In genomic region chrX:160137861-160138717, GRCm38 (mm10) we compare ENCODE assay signal across 8 mouse cellular contexts. TPM values are rescaled to one million over a fixed set of nuclear protein-coding genes. Genes with fewer than 3 reads are reported as not detected.
DNase-seq lines count a peak whose midpoint lies in the region; ATAC-seq and TF ChIP-seq lines count a peak whose summit lies in the region.

Gene Pdha1 (minus strand): TSS chrX:160138413.

- no peaks in the 10 kb centered on the region for H3K9me3 ChIP-seq in G1E (replicated peaks)
- no peaks in the 10 kb centered on the region for H3K9me3 ChIP-seq in forebrain, postnatal 0 days (ENCODE audit: low read length)
- H3K9me3 ChIP-seq in lung, embryonic 16.5 days (ENCODE audit: control insufficient read depth, low read length): no peaks in the 10 kb centered on the region

- 21% methylated on average over 64 of the region's 67 CpGs for WGBS in forebrain, postnatal 0 days
- WGBS in lung, embryonic 16.5 days: 16% methylated on average over 53 of the region's 67 CpGs

- peaks cover 10% of the 10 kb centered on the region for H3K36me3 ChIP-seq in G1E (replicated peaks)
- no peaks in the 10 kb centered on the region for H3K36me3 ChIP-seq in forebrain, postnatal 0 days (ENCODE audit: insufficient read depth)
- H3K36me3 ChIP-seq in lung, embryonic 16.5 days (ENCODE audit: control insufficient read depth, insufficient read depth, low read length): no peaks in the 10 kb centered on the region

- H3K4me1 ChIP-seq in G1E (ENCODE audit: insufficient read depth, low read depth, low read length): peaks cover 5% of the 10 kb centered on the region; the same call in 1 of the 2 replicates
- H3K4me1 ChIP-seq in forebrain, postnatal 0 days (ENCODE audit: insufficient read depth): no peaks in the 10 kb centered on the region; the same call in 1 of the 2 replicates
- peaks cover 3% of the 10 kb centered on the region; the same call in 1 of the 2 replicates for H3K4me1 ChIP-seq in lung, embryonic 16.5 days (replicated peaks; ENCODE audit: control insufficient read depth, insufficient read depth, low read length)

- peak within 1 kb of the TSS; percentile 79 for H3K27ac ChIP-seq in forebrain, postnatal 0 days (ENCODE audit: low read depth, low read length)
- H3K27ac ChIP-seq in lung, embryonic 16.5 days (ENCODE audit: low read length): peak within 1 kb of the TSS; percentile 97

- DNase-seq in G1E (ENCODE audit: low spot score): peak; percentile 77
- peak; percentile 82 to 85 for DNase-seq in cerebellum, adult 18-20 months
- peak; percentile 92 for DNase-seq in forebrain, postnatal 0 days
- peak; percentile 88 for DNase-seq in heart, postnatal 4 days
- peak; percentile 39 for DNase-seq in layer of hippocampus, adult 9-10 months (ENCODE audit: low spot score)
- DNase-seq in ovary, postnatal 10 days (ENCODE audit: low spot score): peak; percentile 69
- peak; percentile 71 to 79 for DNase-seq in thymus, postnatal 10 days (ENCODE audit: low spot score in 2 of 2)

- TF ChIP-seq CTCF in G1E (IDR thresholded peaks at IDR 0.05; ENCODE audit: low read depth, low read length): no peak
- no peak for TF ChIP-seq CTCF in forebrain, postnatal 0 days (IDR thresholded peaks at IDR 0.05; ENCODE audit: low read depth)

- no peaks in the 10 kb centered on the region for H3K27me3 ChIP-seq in G1E (ENCODE audit: insufficient read depth, low read length)
- H3K27me3 ChIP-seq in forebrain, postnatal 0 days (ENCODE audit: insufficient read depth, low read length): no peaks in the 10 kb centered on the region
- H3K27me3 ChIP-seq in lung, embryonic 16.5 days (ENCODE audit: control insufficient read depth, insufficient read depth, low read depth, low read length): no peaks in the 10 kb centered on the region

- peak within 1 kb of the TSS; percentile 78 for H3K4me3 ChIP-seq in G1E (ENCODE audit: low read depth, low read length)
- peak within 1 kb of the TSS; percentile 59 for H3K4me3 ChIP-seq in forebrain, postnatal 0 days (ENCODE audit: low read depth, low read length)
- peak within 1 kb of the TSS; percentile 68 for H3K4me3 ChIP-seq in lung, embryonic 16.5 days (ENCODE audit: low read length)

- H3K4me2 ChIP-seq in forebrain, postnatal 0 days (ENCODE audit: low read depth): peak within 1 kb of the TSS; percentile 59
- peak within 1 kb of the TSS; percentile 61 for H3K4me2 ChIP-seq in lung, embryonic 16.5 days (ENCODE audit: low read depth, low read length)

- peak; percentile 96 for ATAC-seq in G1E (ENCODE audit: extremely low read depth, insufficient number of reproducible peaks, low FRiP score, poor library complexity, severe bottlenecking)
- peak; percentile 99 for ATAC-seq in forebrain, postnatal 0 days
- ATAC-seq in lung, embryonic 16.5 days (ENCODE audit: low read depth): peak; percentile 98

- H3K9ac ChIP-seq in forebrain, postnatal 0 days: peak within 1 kb of the TSS; percentile 57
- peak within 1 kb of the TSS; percentile 67 for H3K9ac ChIP-seq in lung, embryonic 16.5 days (ENCODE audit: low read length)

RNA-seq across cellular contexts. Expression of gene Pdha1, which starts in this region (rescaled TPM):
- total RNA-seq in G1E (2014; fragmentation: Nextera tagmentation) (107 and 108 TPM in 2 replicates), G1E (2017) (112 and 124 TPM in 2 replicates)
- 11.3 and 14.0 TPM in 2 replicates for polyA plus RNA-seq in G1E (2012)
- total RNA-seq in forebrain, postnatal 0 days (2014; rRNA removed): 164 and 181 TPM in 2 replicates
- polyA plus RNA-seq in forebrain, postnatal 0 days (2015; fragmentation: Nextera tagmentation; extraction: Ambion mirVana): 141 and 169 TPM in 2 replicates
- total RNA-seq in heart, postnatal 4 days (2021): 100 to 1,000 TPM; 625 to 708 TPM
- 130 and 131 TPM in 2 replicates for polyA plus RNA-seq in lung, embryonic 16.5 days (2015; fragmentation: Nextera tagmentation; extraction: Ambion mirVana)

Comparison
In these comparisons a context has a peak if more than half of its experiments do, and no peak if none do; other contexts are left out.
1. Peak in every context shown above with its lines: DNase-seq, ATAC-seq, H3K4me3 ChIP-seq and H3K27ac ChIP-seq.
2. DNase-seq: peak in every context shown above with its lines; median percentile 92 in forebrain, postnatal 0 days; 88 in heart, postnatal 4 days; 84 in cerebellum, adult 18-20 months; 77 in G1E; 75 in thymus, postnatal 10 days; 69 in ovary, postnatal 10 days; 39 in layer of hippocampus, adult 9-10 months.